In the genomic region with DNA sequence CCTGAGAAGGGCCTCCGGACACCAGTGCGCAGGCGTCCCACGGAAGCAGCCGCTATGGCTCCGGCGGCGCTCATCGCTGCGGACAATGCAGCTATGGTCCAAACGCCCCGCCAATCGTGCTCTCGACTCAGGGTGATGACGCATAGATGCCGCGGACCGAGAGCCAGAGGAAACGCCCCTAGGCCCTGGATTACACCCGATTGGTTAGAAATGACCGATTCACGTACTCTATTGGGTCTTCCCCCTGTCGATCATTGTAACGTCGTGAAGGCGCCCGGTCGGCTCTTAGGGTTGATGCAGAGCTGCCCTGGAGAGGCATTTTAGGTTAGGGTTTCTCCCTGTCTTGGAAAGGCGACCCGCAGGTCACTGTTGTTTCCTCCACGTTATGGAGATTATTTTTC, we compare ENCODE assay signal across 8 mouse cellular contexts. TPM values are rescaled to one million over a fixed set of nuclear protein-coding genes. Genes with fewer than 3 reads are reported as not detected.
DNase-seq lines count a peak whose midpoint lies in the region; ATAC-seq and TF ChIP-seq lines count a peak whose summit lies in the region.

A gene (minus strand): TSS at position 179 of the 401 bp plus-strand sequence.

- no peaks in the 10 kb centered on the region for H3K9me3 ChIP-seq in embryonic facial prominence, embryonic 14.5 days (ENCODE audit: control insufficient read depth, low read length)
- H3K9me3 ChIP-seq in limb, embryonic 10.5 days (replicated peaks): no peaks in the 10 kb centered on the region
- H3K9me3 ChIP-seq in midbrain, embryonic 12.5 days: no peaks in the 10 kb centered on the region

- no peaks in the 10 kb centered on the region for H3K4me1 ChIP-seq in bone marrow, adult 2 months (ENCODE audit: control insufficient read depth, insufficient read depth, low read length)
- H3K4me1 ChIP-seq in embryonic facial prominence, embryonic 14.5 days (ENCODE audit: control insufficient read depth, insufficient read depth, low read length): no peaks in the 10 kb centered on the region
- peaks cover 9% of the 10 kb centered on the region; the same call in 1 of the 2 replicates for H3K4me1 ChIP-seq in limb, embryonic 10.5 days
- H3K4me1 ChIP-seq in midbrain, embryonic 12.5 days: 0 out of 2 replicates have a peak, but pooled peaks cover 3% of the 10 kb centered on the region

- DNase-seq in CD4-positive helper T cell, adult 2 months (ENCODE audit: low read depth, low spot score): peak; percentile 98
- DNase-seq in embryonic facial prominence, embryonic 14.5 days (ENCODE audit: low spot score): peak; percentile 99
- peak; percentile 97 to 98 for DNase-seq in heart, adult 18-20 months
- DNase-seq in kidney, adult 18-20 months: peak; percentile 96
- DNase-seq in limb, embryonic 10.5 days (ENCODE audit: low spot score): peak; percentile 95
- DNase-seq in skeletal muscle tissue, adult 2 months (ENCODE audit: low read depth, low spot score): peak; percentile 99

- TF ChIP-seq POLR2A in bone marrow, adult 2 months (IDR thresholded peaks at IDR 0.05; ENCODE audit: borderline replicate concordance, control insufficient read depth, low read depth, low read length): no peak; the same call in 1 of the 2 replicates

- under 1% methylated on average over 31 of the region's 31 CpGs for WGBS in bone marrow, adult 2 months
- 1% methylated on average over 30 of the region's 31 CpGs for WGBS in embryonic facial prominence, embryonic 14.5 days
- under 1% methylated on average over 31 of the region's 31 CpGs for WGBS in limb, embryonic 10.5 days
- WGBS in midbrain, embryonic 12.5 days: under 1% methylated on average over 31 of the region's 31 CpGs

- peak within 1 kb of the TSS; percentile 94 for H3K27ac ChIP-seq in bone marrow, adult 2 months (ENCODE audit: control insufficient read depth, insufficient read depth, low read depth, low read length, poor library complexity)
- peak within 1 kb of the TSS; percentile 90 for H3K27ac ChIP-seq in embryonic facial prominence, embryonic 14.5 days (replicated peaks; ENCODE audit: low read depth, low read length)
- H3K27ac ChIP-seq in limb, embryonic 10.5 days: peak within 1 kb of the TSS; percentile 99
- peak within 1 kb of the TSS; percentile 98 for H3K27ac ChIP-seq in midbrain, embryonic 12.5 days (replicated peaks)

- peak; percentile 99 for ATAC-seq in embryonic facial prominence, embryonic 14.5 days (ENCODE audit: low read depth)
- peak; percentile 99 for ATAC-seq in midbrain, embryonic 12.5 days (ENCODE audit: low FRiP score, low read depth)

- H3K27me3 ChIP-seq in embryonic facial prominence, embryonic 14.5 days (replicated peaks; ENCODE audit: control insufficient read depth, insufficient read depth, low read length): no peaks in the 10 kb centered on the region
- no peaks in the 10 kb centered on the region for H3K27me3 ChIP-seq in limb, embryonic 10.5 days (ENCODE audit: low read depth, poor library complexity, severe bottlenecking)
- H3K27me3 ChIP-seq in midbrain, embryonic 12.5 days: no peaks in the 10 kb centered on the region

- H3K4me2 ChIP-seq in embryonic facial prominence, embryonic 14.5 days (ENCODE audit: low read depth, low read length): peak within 1 kb of the TSS; percentile 66
- peak within 1 kb of the TSS; percentile 67 for H3K4me2 ChIP-seq in midbrain, embryonic 12.5 days (replicated peaks)

- no peak for TF ChIP-seq CTCF in bone marrow, adult 2 months (IDR thresholded peaks at IDR 0.05; ENCODE audit: control insufficient read depth, insufficient read depth, low read length)

- H3K36me3 ChIP-seq in embryonic facial prominence, embryonic 14.5 days (ENCODE audit: control insufficient read depth, insufficient read depth, low read length): peaks cover 6% of the 10 kb centered on the region; the same call in 1 of the 2 replicates
- H3K36me3 ChIP-seq in limb, embryonic 10.5 days: peaks cover 10% of the 10 kb centered on the region
- 0 out of 2 replicates have a peak, but pooled peaks cover 11% of the 10 kb centered on the region for H3K36me3 ChIP-seq in midbrain, embryonic 12.5 days

- peak within 1 kb of the TSS; percentile 82 for H3K4me3 ChIP-seq in bone marrow, adult 2 months (replicated peaks; ENCODE audit: control insufficient read depth, low read depth, low read length)
- peak within 1 kb of the TSS; percentile 56 for H3K4me3 ChIP-seq in embryonic facial prominence, embryonic 14.5 days (ENCODE audit: low read depth, low read length)
- H3K4me3 ChIP-seq in limb, embryonic 10.5 days: peak within 1 kb of the TSS; percentile 85
- H3K4me3 ChIP-seq in midbrain, embryonic 12.5 days: peak within 1 kb of the TSS; percentile 74

- H3K9ac ChIP-seq in embryonic facial prominence, embryonic 14.5 days (ENCODE audit: low read depth, low read length): peak within 1 kb of the TSS; percentile 77
- peak within 1 kb of the TSS; percentile 69 for H3K9ac ChIP-seq in midbrain, embryonic 12.5 days (replicated peaks)

RNA-seq across cellular contexts. Expression of the gene that starts here (rescaled TPM):
- 19.2 and 55.1 TPM in 2 replicates for polyA plus RNA-seq in bone marrow, adult 2 months (2011; ENCODE audit: insufficient read depth, insufficient read length, low replicate concordance, missing spikeins)
- 98.7 and 100 TPM in 2 replicates for polyA plus RNA-seq in embryonic facial prominence, embryonic 14.5 days (2014; fragmentation: Nextera tagmentation; extraction: Ambion mirVana)
- total RNA-seq in heart, adult 18-20 months (2021): 100 to 1,000 TPM; 120 to 126 TPM
- 131 and 134 TPM in 2 replicates for polyA plus RNA-seq in limb, embryonic 10.5 days (2016; fragmentation: Nextera tagmentation; extraction: Ambion mirVana)
- 86.3 and 91.5 TPM in 2 replicates for polyA plus RNA-seq in midbrain, embryonic 12.5 days (2016; fragmentation: Nextera tagmentation; extraction: Ambion mirVana)

Comparison
In these comparisons a context has a peak if more than half of its experiments do, and no peak if none do; other contexts are left out.
1. Peak in every context shown above with its lines: DNase-seq, ATAC-seq, H3K4me3 ChIP-seq and H3K27ac ChIP-seq.